Mouse (Mus musculus) CH12.LX (cell line): ENCODE data around the gene Tmem150a. TPM values are rescaled to one million over a fixed set of nuclear protein-coding genes. Genes with fewer than 3 reads are reported as not detected.

ENCODE experiments used
- DNase-seq: peaks from one replicate; pipeline ENCODE4 v3.0.0-alpha.2; 2013; ENCODE audit errors: extremely low read depth
- H3K27ac ChIP-seq: 2 replicates; pipeline ENCODE4 v1.5.1; 2012; ENCODE audit warnings: low read depth, mild to moderate bottlenecking, control low read depth, moderate library complexity; ENCODE audit not compliant: insufficient read depth
- H3K27me3 ChIP-seq: replicated peaks from 2 replicates; pipeline ENCODE3; 2012; ENCODE audit warnings: inconsistent platforms
- H3K36me3 ChIP-seq, 2 experiments: replicated peaks in 1 of 2; 2 replicates each; pipeline versions ENCODE3 to v1.6.1; 2012; ENCODE audit warnings: inconsistent platforms in 1 of 2, low read length in 1 of 2, mild to moderate bottlenecking in 1 of 2, mixed read lengths in 1 of 2, moderate library complexity in 1 of 2; ENCODE audit not compliant: control insufficient read depth in 1 of 2, insufficient read depth in 1 of 2
- H3K4me1 ChIP-seq, 2 experiments: 2 replicates each; pipeline ENCODE4 v1.6.1; 2012; ENCODE audit warnings: inconsistent platforms in 1 of 2, moderate library complexity in 1 of 2; ENCODE audit not compliant: insufficient read depth in 2 of 2, control insufficient read depth in 1 of 2
- H3K4me2 ChIP-seq: 2 replicates; pipeline ENCODE4 v1.6.1; 2012; ENCODE audit warnings: low read depth, mild to moderate bottlenecking, control low read depth; ENCODE audit not compliant: poor library complexity, insufficient read depth, severe bottlenecking
- H3K4me3 ChIP-seq, 3 experiments: fragments of 150-350 bp in 1 of 3; sonication (generic) in 1 of 3; replicated peaks in 1 of 3; 2 replicates each; pipeline versions ENCODE3 to v1.5.1; 2011 to 2012; ENCODE audit warnings: low read depth in 2 of 3, low read length in 2 of 3, mild to moderate bottlenecking in 2 of 3, moderate library complexity in 2 of 3, control low read depth in 1 of 3, improper control_type of control experiment in 1 of 3, inconsistent platforms in 1 of 3, mixed read lengths in 1 of 3; ENCODE audit not compliant: poor library complexity in 1 of 3
- H3K79me2 ChIP-seq: replicated peaks from 2 replicates; pipeline ENCODE4 v1.6.1; 2012; ENCODE audit warnings: mild to moderate bottlenecking, moderate library complexity; ENCODE audit not compliant: control insufficient read depth, poor library complexity, insufficient read depth, severe bottlenecking; ENCODE audit errors: extremely low read depth
- H3K9ac ChIP-seq: 2 replicates; pipeline ENCODE4 v1.6.1; 2012; ENCODE audit warnings: low read depth, mild to moderate bottlenecking, control low read depth, moderate library complexity; ENCODE audit not compliant: insufficient read depth
- H3K9me3 ChIP-seq: replicated peaks from 2 replicates; pipeline ENCODE3; 2012; ENCODE audit warnings: low read length, inconsistent platforms, mixed read lengths
- BHLHE40 ChIP-seq: IDR thresholded peaks from 2 replicates; pipeline ENCODE4 v1.6.1; 2011; ENCODE audit warnings: mild to moderate bottlenecking, low read depth, low read length, improper control_type of control experiment
- E2F4 ChIP-seq: IDR thresholded peaks from 2 replicates; pipeline ENCODE4 v1.6.1; 2011; ENCODE audit warnings: low read depth, low read length, improper control_type of control experiment; ENCODE audit not compliant: insufficient replicate concordance
- ELF1 ChIP-seq: IDR thresholded peaks from 2 replicates; pipeline ENCODE4 v1.6.1; 2014; ENCODE audit warnings: low read depth, mild to moderate bottlenecking, inconsistent platforms, low read length, improper control_type of control experiment
- EP300 ChIP-seq: IDR thresholded peaks from 2 replicates; pipeline ENCODE4 v1.6.1; 2011; ENCODE audit warnings: low read length, improper control_type of control experiment
- JUN ChIP-seq: IDR thresholded peaks from 2 replicates; pipeline ENCODE4 v1.6.1; 2011; ENCODE audit warnings: low read depth, mild to moderate bottlenecking, low read length, improper control_type of control experiment, moderate library complexity; ENCODE audit not compliant: insufficient read depth
- JUND ChIP-seq: conservative IDR thresholded peaks from 2 replicates; pipeline ENCODE4 v1.6.1; 2011; ENCODE audit warnings: low read depth, low read length, improper control_type of control experiment
- KAT2A ChIP-seq: IDR thresholded peaks from 2 replicates; pipeline ENCODE4 v1.6.1; 2012; ENCODE audit warnings: low read length, improper control_type of control experiment, inconsistent platforms; ENCODE audit not compliant: insufficient replicate concordance
- MAFK ChIP-seq: IDR thresholded peaks from 2 replicates; pipeline ENCODE4 v1.6.1; 2011; ENCODE audit warnings: low read length, improper control_type of control experiment; ENCODE audit not compliant: insufficient replicate concordance
- MAX ChIP-seq: IDR thresholded peaks from 2 replicates; pipeline ENCODE4 v1.6.1; 2011; ENCODE audit warnings: low read length, improper control_type of control experiment
- MXI1 ChIP-seq: IDR thresholded peaks from 2 replicates; pipeline ENCODE4 v1.6.1; 2011; ENCODE audit warnings: mild to moderate bottlenecking, low read depth, low read length, improper control_type of control experiment
- MYC ChIP-seq: IDR thresholded peaks from 2 replicates; pipeline ENCODE4 v1.6.1; 2011; ENCODE audit warnings: low read depth, mild to moderate bottlenecking, improper control_type of control experiment, low read length
- POLR2AphosphoS2 ChIP-seq: IDR thresholded peaks from 2 replicates; pipeline ENCODE4 v1.6.1; 2011; ENCODE audit warnings: low read depth, low read length, improper control_type of control experiment
- RAD21 ChIP-seq: IDR thresholded peaks from 2 replicates; pipeline ENCODE4 v1.6.1; 2011; ENCODE audit warnings: low read depth, mild to moderate bottlenecking, low read length, improper control_type of control experiment, moderate library complexity
- RCOR1 ChIP-seq: conservative IDR thresholded peaks from 2 replicates; pipeline ENCODE4 v1.6.1; 2012; ENCODE audit warnings: low read depth, mild to moderate bottlenecking, inconsistent platforms, low read length, improper control_type of control experiment
- SMC3 ChIP-seq: IDR thresholded peaks from 2 replicates; pipeline ENCODE4 v1.6.1; 2011; ENCODE audit warnings: low read depth, low read length, improper control_type of control experiment
- TBP ChIP-seq: conservative IDR thresholded peaks from 2 replicates; pipeline ENCODE4 v1.6.1; 2011; ENCODE audit warnings: low read depth, low read length, improper control_type of control experiment
- ZKSCAN1 ChIP-seq: IDR thresholded peaks from 2 replicates; pipeline ENCODE4 v1.6.1; 2012; ENCODE audit warnings: low read depth, inconsistent platforms, low read length, improper control_type of control experiment, borderline replicate concordance
- ZMIZ1 ChIP-seq: IDR thresholded peaks from 2 replicates; pipeline ENCODE4 v1.6.1; 2012; ENCODE audit warnings: low read depth, mild to moderate bottlenecking, inconsistent platforms, low read length, improper control_type of control experiment
- dilution Hi-C: fragments of 300-500 bp; cut with MboI; formaldehyde crosslinking; loops from 2 replicates; pipeline ENCODE4 v1.14.3; 2020; ENCODE audit warnings: low sequenced_read_pairs; ENCODE audit not compliant: extremely low pct_unique_long_range_greater_than_20kb, extremely low pct_ligation_motif_present
- in situ Hi-C: fragments of 300-500 bp; cut with MboI; formaldehyde crosslinking; loops from 3 replicates; pipeline ENCODE4 v1.14.3; 2019; ENCODE audit warnings: low sequenced_read_pairs, low pct_ligation_motif_present, low pct_unique_long_range_greater_than_20kb, mixed read lengths
- polyA plus RNA-seq: library from polyadenylated mRNA; unstranded; fragments of >175 nt; gene quantifications from 2 replicates; pipeline ENCODE4 v1.2.1, GENCODE M21; 2012; ENCODE audit warnings: low read depth; ENCODE audit not compliant: insufficient read length
- total RNA-seq, 2 experiments: library from RNA; depleted of rRNA; stranded (reverse); fragments of 300-350 nt in 1 of 2; fragments of >200 nt in 1 of 2; gene quantifications; 2 replicates each; pipeline ENCODE4 v1.2.3; 2012 to 2014

Tmem150a gene
- total and polyA plus RNA-seq, 3 experiments: 0.24 to 0.93 (median 0.59) TPM

GRCm38 (mm10) chr6:72345074-72345567 is 10.1 kb upstream of the Tmem150a start, which contains the start of gene Usp39 (continued):
- peak; percentile 70 for TF ChIP-seq BHLHE40
- TF ChIP-seq ZMIZ1: peak; percentile 65
- TF ChIP-seq SMC3: no peak
- TF ChIP-seq MXI1: peak; percentile 85; the same call in 1 of the 2 replicates

GRCm38 (mm10) chr6:72345633-72346032 is 9.6 kb upstream of the Tmem150a start:
- Histone ChIP-seq H3K36me3 (peaks cover 23 to 44% of the 10 kb centered on the region in 2 experiments), H3K79me2 (peaks cover 50% of the 10 kb centered on the region), H3K27me3 (no peaks in the 10 kb centered on the region), H3K9me3 (no peaks in the 10 kb centered on the region), H3K4me3 (peak overlapping the region in 2 of 3 experiments; percentile 88 to 93), H3K4me2 (peak overlapping the region; percentile 6), H3K4me1 (peaks cover 13 to 66% of the 10 kb centered on the region in 2 experiments; a peak in 3 of 4 replicates), H3K27ac (no peak overlapping the region), H3K9ac (peak overlapping the region; percentile 93)
- peak; percentile 18 for DNase-seq
- no peak for TF ChIP-seq RAD21
- TF ChIP-seq MYC: 0 out of 2 replicates have a peak, but pooled peaks have one; percentile 16
- 0 out of 2 replicates have a peak, but pooled peaks have one; percentile 29 for TF ChIP-seq TBP
- TF ChIP-seq E2F4: no peak
- no peak for TF ChIP-seq ELF1
- in situ Hi-C loops (no loop called here), dilution Hi-C loops (no loop called here)

- dilution Hi-C loops: no loop called here
- Histone ChIP-seq H3K4me3 (peak overlapping the region in 2 of 3 experiments; percentile 76 to 91), H3K27ac (peak overlapping the region; percentile 16), H3K36me3 (peaks cover 27 to 45% of the 10 kb centered on the region in 2 experiments), H3K4me1 (peaks cover 13 to 68% of the 10 kb centered on the region in 2 experiments; a peak in 3 of 4 replicates), H3K79me2 (peaks cover 44% of the 10 kb centered on the region), H3K9me3 (no peaks in the 10 kb centered on the region), H3K4me2 (peak overlapping the region; percentile 6; the same call in 1 of the 2 replicates), H3K9ac (peak overlapping the region; percentile 93; the same call in 1 of the 2 replicates), H3K27me3 (no peaks in the 10 kb centered on the region)
- in situ Hi-C loops: no loop called here
- TF ChIP-seq SMC3 (no peak), POLR2AphosphoS2 (no peak), EP300 (no peak), KAT2A (no peak), MAFK (no peak), MXI1 (no peak), JUND (no peak), BHLHE40 (no peak), MAX (no peak), JUN (no peak), ZKSCAN1 (no peak), RCOR1 (no peak)
- DNase-seq: peak; percentile 40
These were observed 9.0 kb upstream of the Tmem150a start for GRCm38 (mm10) chr6:72346261-72346660.
